Mouse (Mus musculus) neural tube, embryonic 10.5 days (tissue): ENCODE results near the gene Mrnip.

Source experiments
- DNase-seq: peaks from one replicate; pipeline ENCODE4 v3.0.0-alpha.2; 2017; ENCODE audit warnings: low spot score; ENCODE audit errors: extremely low spot score

The Mrnip gene

GRCm38 (mm10) chr11:50225611-50226378, 51.6 kb downstream of the Mrnip start:
- peak; percentile 74 for DNase-seq

- no peak for DNase-seq
Measured at GRCm38 (mm10) chr11:50226406-50226805, 52.2 kb downstream of the Mrnip start.

GRCm38 (mm10) chr11:50227226-50227625, 53.0 kb downstream of the Mrnip start:
- DNase-seq = no peak

- DNase-seq = no peak
Measured at GRCm38 (mm10) chr11:50227736-50228135, 53.5 kb downstream of the Mrnip start.

GRCm38 (mm10) chr11:50228772-50229171, 54.5 kb downstream of the Mrnip start:
- DNase-seq = no peak

GRCm38 (mm10) chr11:50229252-50229910, 55.1 kb downstream of the Mrnip start:
- no peak for DNase-seq

- DNase-seq = no peak
Measured at GRCm38 (mm10) chr11:50230481-50231304, 56.4 kb downstream of the Mrnip start.

GRCm38 (mm10) chr11:50231411-50231810, 57.2 kb downstream of the Mrnip start:
- DNase-seq = peak; percentile 56

- no peak for DNase-seq
Measured at GRCm38 (mm10) chr11:50233022-50233421, 58.8 kb downstream of the Mrnip start.

- DNase-seq = no peak
Measured at GRCm38 (mm10) chr11:50233993-50234392, 59.7 kb downstream of the Mrnip start.

GRCm38 (mm10) chr11:50234606-50235005, 60.4 kb downstream of the Mrnip start:
- no peak for DNase-seq

GRCm38 (mm10) chr11:50236540-50236936, 62.3 kb downstream of the Mrnip start:
- DNase-seq = peak; percentile 82

GRCm38 (mm10) chr11:50236937-50237835, 62.9 kb downstream of the Mrnip start:
- DNase-seq = no peak

- DNase-seq = no peak
Measured at GRCm38 (mm10) chr11:50238324-50238723, 64.1 kb downstream of the Mrnip start, which contains the start of gene Ltc4s. Ltc4s (minus strand) TSS chr11:50238616.

- no peak for DNase-seq
Measured at GRCm38 (mm10) chr11:50238821-50239791, 64.9 kb downstream of the Mrnip start.

GRCm38 (mm10) chr11:50240235-50240911, 66.1 kb downstream of the Mrnip start:
- DNase-seq = no peak

- DNase-seq = no peak
Measured at GRCm38 (mm10) chr11:50243926-50244325, 69.7 kb downstream of the Mrnip start.

GRCm38 (mm10) chr11:50245269-50245668, 71.0 kb downstream of the Mrnip start:
- no peak for DNase-seq
